10 mouse cellular contexts compared by ENCODE assay signal in the genomic region with DNA sequence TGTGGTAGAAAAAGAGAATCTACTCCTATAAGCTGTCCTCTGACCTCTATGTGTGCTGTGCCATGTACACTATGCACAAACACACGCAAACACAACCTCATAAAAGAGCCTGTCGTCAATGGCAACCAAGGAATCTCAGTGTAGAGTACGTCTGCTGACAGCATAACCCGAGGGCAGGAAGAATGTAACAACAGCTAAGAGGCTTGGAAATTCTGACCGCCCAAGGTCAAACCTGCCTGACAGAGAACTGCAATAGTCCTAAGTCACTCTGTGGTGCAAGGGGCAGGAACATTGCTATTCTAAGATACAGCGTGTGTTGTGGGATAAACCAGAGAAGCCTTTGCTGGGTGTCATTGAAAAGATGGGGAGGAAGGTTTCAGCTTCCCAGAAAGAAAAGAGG.
DNase-seq lines count a peak whose midpoint lies in the region; ATAC-seq lines count a peak whose summit lies in the region.
"Had no signal": no experiment of that assay in that cellular context is flagged by ENCODE, and none has a peak within 500 bp of the region (broad histone marks: within the 10 kb centered on the region; RNA-seq: fewer than 3 reads in every experiment).

No protein-coding gene starts in this region.

- no peaks in the 10 kb centered on the region for H3K27me3 ChIP-seq in intestine, embryonic 14.5 days (replicated peaks; ENCODE audit: control insufficient read depth, insufficient read depth, low read length)
- H3K27me3 ChIP-seq in intestine, embryonic 15.5 days (replicated peaks) = no peaks in the 10 kb centered on the region
- no peaks in the 10 kb centered on the region for H3K27me3 ChIP-seq in heart, embryonic 15.5 days
- H3K27me3 ChIP-seq: neural tube, embryonic 15.5 days had no signal

- H3K4me2 ChIP-seq in intestine, embryonic 14.5 days (ENCODE audit: low read length) = no peak overlapping the region
- no peak overlapping the region for H3K4me2 ChIP-seq in intestine, embryonic 15.5 days (replicated peaks)
- peak overlapping the region; percentile 18; the same call in 1 of the 2 replicates for H3K4me2 ChIP-seq in heart, embryonic 15.5 days
- H3K4me2 ChIP-seq: neural tube, embryonic 15.5 days had no signal

- DNase-seq in intestine, embryonic 14.5 days (ENCODE audit: low spot score) = no peak
- peak; percentile 28 for DNase-seq in adrenal gland, postnatal 25 days
- peak; percentile 34 to 47 for DNase-seq in kidney, postnatal 36 days
- no peak for DNase-seq in urinary bladder, postnatal 25 days (ENCODE audit: low spot score)
- DNase-seq in layer of hippocampus, adult 18-20 months (ENCODE audit: low spot score in 2 of 2) = no peak
- DNase-seq: left cerebral cortex, postnatal 4 days had no signal

- peaks cover 43% of the 10 kb centered on the region for H3K4me1 ChIP-seq in intestine, embryonic 14.5 days (replicated peaks; ENCODE audit: control insufficient read depth, insufficient read depth, low read length)
- H3K4me1 ChIP-seq in intestine, embryonic 15.5 days (replicated peaks) = peaks cover 43% of the 10 kb centered on the region
- H3K4me1 ChIP-seq in heart, embryonic 15.5 days (replicated peaks) = peaks cover 57% of the 10 kb centered on the region

- H3K9ac ChIP-seq in intestine, embryonic 14.5 days (ENCODE audit: low read length) = no peak overlapping the region
- H3K9ac ChIP-seq in intestine, embryonic 15.5 days = no peak overlapping the region
- no peak overlapping the region for H3K9ac ChIP-seq in heart, embryonic 15.5 days
- H3K9ac ChIP-seq: neural tube, embryonic 15.5 days had no signal

- no peaks in the 10 kb centered on the region for H3K36me3 ChIP-seq in intestine, embryonic 14.5 days (ENCODE audit: control insufficient read depth, insufficient read depth, low read length)
- H3K36me3 ChIP-seq in intestine, embryonic 15.5 days = no peaks in the 10 kb centered on the region
- H3K36me3 ChIP-seq in heart, embryonic 15.5 days = no peaks in the 10 kb centered on the region

- ATAC-seq in intestine, embryonic 14.5 days (replicated peaks; ENCODE audit: low FRiP score, low TSS enrichment, low read depth) = no peak
- no peak for ATAC-seq in intestine, embryonic 15.5 days
- ATAC-seq in heart, embryonic 15.5 days (replicated peaks; ENCODE audit: insufficient number of reproducible peaks, insufficient read depth, low FRiP score, low read depth) = peak; percentile 48; the same call in 1 of the 2 replicates
- ATAC-seq: hindbrain, embryonic 16.5 days had no signal

- H3K4me3 ChIP-seq in intestine, embryonic 14.5 days (ENCODE audit: low read depth, low read length) = no peak overlapping the region
- H3K4me3 ChIP-seq in intestine, embryonic 15.5 days (replicated peaks) = no peak overlapping the region
- no peak overlapping the region for H3K4me3 ChIP-seq in heart, embryonic 15.5 days
- H3K4me3 ChIP-seq: neural tube, embryonic 15.5 days had no signal

- WGBS in intestine, embryonic 14.5 days = 17% methylated on average over 6 of the region's 6 CpGs
- 21% methylated on average over 6 of the region's 6 CpGs for WGBS in intestine, embryonic 15.5 days
- whole genome bisulfite sequencing in heart, embryonic 15.5 days = 13% methylated on average over 6 of the region's 6 CpGs

- H3K9me3 ChIP-seq in intestine, embryonic 14.5 days (ENCODE audit: control insufficient read depth, low read length) = no peaks in the 10 kb centered on the region
- H3K9me3 ChIP-seq in intestine, embryonic 15.5 days = no peaks in the 10 kb centered on the region
- H3K9me3 ChIP-seq in heart, embryonic 15.5 days (replicated peaks) = no peaks in the 10 kb centered on the region
- H3K9me3 ChIP-seq: neural tube, embryonic 15.5 days had no signal

- H3K27ac ChIP-seq in intestine, embryonic 14.5 days (ENCODE audit: low read depth) = 0 out of 2 replicates have a peak overlapping the region, but pooled peaks have one; percentile 33
- H3K27ac ChIP-seq in intestine, embryonic 15.5 days = no peak overlapping the region
- H3K27ac ChIP-seq in heart, embryonic 15.5 days = peak overlapping the region; percentile 86
- H3K27ac ChIP-seq: neural tube, embryonic 15.5 days had no signal

Comparison
In these comparisons a context has a peak if more than half of its experiments do, and no peak if none do; other contexts are left out.
1. DNase-seq: peak in adrenal gland, postnatal 25 days (single experiment) and kidney, postnatal 36 days (2 of 2); none in intestine, embryonic 14.5 days (single experiment), urinary bladder, postnatal 25 days (single experiment) and layer of hippocampus, adult 18-20 months (0 of 2).